Mouse (Mus musculus) intestine, embryonic 14.5 days (tissue): ENCODE results near the gene Saa2. TPM values are rescaled to one million over a fixed set of nuclear protein-coding genes. Genes with fewer than 3 reads are reported as not detected.
"Not testable (repeated sequence)": the region's sequence is repeated elsewhere in the genome, so short reads cannot be mapped to it uniquely, and the experiment has no call there.

Experiments
- ATAC-seq: fragments of 200-750 bp; cut with Nextera tagmentation; replicated peaks from 2 replicates; pipeline ENCODE4 v1.8.0; 2017; ENCODE audit warnings: low read depth, moderate number of reproducible peaks, moderate TSS enrichment, moderate library complexity; ENCODE audit not compliant: low FRiP score, low TSS enrichment
- DNase-seq: peaks from one replicate; pipeline ENCODE4 v3.0.0-alpha.2; 2018; ENCODE audit warnings: low spot score
- H3K27ac ChIP-seq: fragments of 300-500 bp; sonication (generic); 2 replicates; pipeline ENCODE4 v1.5.1; 2014; ENCODE audit warnings: low read depth, mild to moderate bottlenecking, control low read depth
- H3K27me3 ChIP-seq: fragments of 300-500 bp; sonication (generic); replicated peaks from 2 replicates; pipeline ENCODE4 v1.6.1; 2014; ENCODE audit warnings: low read length, control low read depth; ENCODE audit not compliant: control insufficient read depth, insufficient read depth
- H3K36me3 ChIP-seq: fragments of 300-500 bp; sonication (generic); 2 replicates; pipeline ENCODE4 v1.6.1; 2014; ENCODE audit warnings: low read length, control low read depth; ENCODE audit not compliant: control insufficient read depth, insufficient read depth
- H3K4me1 ChIP-seq: fragments of 300-500 bp; sonication (generic); replicated peaks from 2 replicates; pipeline ENCODE4 v1.6.1; 2014; ENCODE audit warnings: low read length, control low read depth, mixed read lengths; ENCODE audit not compliant: control insufficient read depth, insufficient read depth
- H3K4me2 ChIP-seq: fragments of 300-500 bp; sonication (generic); 2 replicates; pipeline ENCODE4 v1.6.1; 2014; ENCODE audit warnings: low read length
- H3K4me3 ChIP-seq: fragments of 300-500 bp; sonication (generic); 2 replicates; pipeline ENCODE4 v1.5.1; 2014; ENCODE audit warnings: low read depth, low read length, control low read depth, mixed read lengths
- H3K9ac ChIP-seq: fragments of 300-500 bp; sonication (generic); 2 replicates; pipeline ENCODE4 v1.6.1; 2014; ENCODE audit warnings: mild to moderate bottlenecking, low read length
- H3K9me3 ChIP-seq: fragments of 300-500 bp; sonication (generic); 2 replicates; pipeline ENCODE4 v1.6.1; 2016; ENCODE audit warnings: low read length, control low read depth; ENCODE audit not compliant: control insufficient read depth
- WGBS: fragments of 180-500 bp; shearing (Covaris S2); extraction: QIAGEN DNeasy Blood & Tissue Kit; methylation state at CpG from one replicate; pipeline ENCODE4 v1.1.7; 2014; 5-methylcytosine and 5-hydroxymethylcytosine counted together
- polyA plus RNA-seq: library from polyadenylated mRNA; unstranded; fragments of >200 nt; fragmentation: Nextera tagmentation; extraction: Ambion mirVana; gene quantifications from 2 replicates; pipeline ENCODE4 v1.2.1, GENCODE M21; 2014

Saa2 gene
- polyA plus RNA-seq, 1 experiment from 2014 or later: 0.45 TPM

- no peaks in the 10 kb centered on the region for H3K9me3 ChIP-seq
- H3K36me3 ChIP-seq: no peaks in the 10 kb centered on the region
- no peak overlapping the region for H3K9ac ChIP-seq
- no peak for ATAC-seq
- 0 out of 2 replicates have a peak, but pooled peaks cover 3% of the 10 kb centered on the region for H3K27me3 ChIP-seq
- H3K27ac ChIP-seq: no peak overlapping the region
- no peak overlapping the region for H3K4me2 ChIP-seq
- no peak for DNase-seq
- no peaks in the 10 kb centered on the region for H3K4me1 ChIP-seq
- 93% methylated on average over 6 of the region's 6 CpGs for WGBS
- H3K4me3 ChIP-seq: no peak overlapping the region
These were observed 28.2 kb upstream of the Saa2 start for GRCm38 (mm10) chr7:46723354-46723753.

GRCm38 (mm10) chr7:46723849-46724248 lies 27.7 kb upstream of the Saa2 start:
- no peak overlapping the region for H3K4me2 ChIP-seq
- 71% methylated on average over 3 of the region's 3 CpGs for WGBS
- ATAC-seq (no peak), DNase-seq (no peak)
- no peaks in the 10 kb centered on the region for H3K4me1 ChIP-seq
- H3K36me3 ChIP-seq: no peaks in the 10 kb centered on the region
- H3K27me3 ChIP-seq: 0 out of 2 replicates have a peak, but pooled peaks cover 3% of the 10 kb centered on the region
- no peak overlapping the region for H3K27ac ChIP-seq
- H3K4me3 ChIP-seq: no peak overlapping the region
- no peaks in the 10 kb centered on the region for H3K9me3 ChIP-seq
- no peak overlapping the region for H3K9ac ChIP-seq

GRCm38 (mm10) chr7:46724396-46724795 lies 27.2 kb upstream of the Saa2 start:
- no peak overlapping the region for H3K27ac ChIP-seq
- DNase-seq: no peak
- no peaks in the 10 kb centered on the region for H3K36me3 ChIP-seq
- no peaks in the 10 kb centered on the region for H3K9me3 ChIP-seq
- H3K4me2 ChIP-seq: no peak overlapping the region
- ATAC-seq: no peak
- H3K4me1 ChIP-seq: no peaks in the 10 kb centered on the region
- 75% methylated on average over 5 of the region's 5 CpGs for WGBS
- H3K27me3 ChIP-seq: 0 out of 2 replicates have a peak, but pooled peaks cover 3% of the 10 kb centered on the region
- no peak overlapping the region for H3K9ac ChIP-seq
- no peak overlapping the region for H3K4me3 ChIP-seq

- Histone ChIP-seq H3K4me2 (no peak overlapping the region), H3K4me3 (no peak overlapping the region), H3K4me1 (no peaks in the 10 kb centered on the region), H3K27me3 (no peaks in the 10 kb centered on the region), H3K36me3 (no peaks in the 10 kb centered on the region), H3K9ac (no peak overlapping the region), H3K9me3 (no peaks in the 10 kb centered on the region), H3K27ac (no peak overlapping the region)
- no peak for ATAC-seq
- whole genome bisulfite sequencing: 63% methylated on average over 1 of the region's 1 CpGs
- no peak for DNase-seq
These were observed 24.0 kb upstream of the Saa2 start for GRCm38 (mm10) chr7:46727584-46727983.

GRCm38 (mm10) chr7:46732458-46732857 lies 19.1 kb upstream of the Saa2 start, which contains the start of gene Saa4:
TSS of gene Saa4 (minus strand) at chr7:46732603.
- H3K4me3 ChIP-seq: no peak within 1 kb of the TSS
- no peaks in the 10 kb centered on the region for H3K9me3 ChIP-seq
- no peak for DNase-seq
- H3K27ac ChIP-seq: no peak within 1 kb of the TSS
- no peaks in the 10 kb centered on the region for H3K36me3 ChIP-seq
- no peaks in the 10 kb centered on the region for H3K4me1 ChIP-seq
- no peaks in the 10 kb centered on the region for H3K27me3 ChIP-seq
- ATAC-seq: no peak
- 81% methylated on average over 4 of the region's 4 CpGs for WGBS
- no peak within 1 kb of the TSS for H3K9ac ChIP-seq
- H3K4me2 ChIP-seq: no peak within 1 kb of the TSS

GRCm38 (mm10) chr7:46734983-46735382 lies 16.6 kb upstream of the Saa2 start:
- Histone ChIP-seq H3K9ac (no peak overlapping the region), H3K27me3 (no peaks in the 10 kb centered on the region), H3K27ac (no peak overlapping the region), H3K4me2 (no peak overlapping the region), H3K4me3 (no peak overlapping the region), H3K36me3 (no peaks in the 10 kb centered on the region), H3K4me1 (no peaks in the 10 kb centered on the region), H3K9me3 (no peaks in the 10 kb centered on the region)
- 74% methylated on average over 2 of the region's 2 CpGs for WGBS
- no peak for ATAC-seq
- no peak for DNase-seq

- Histone ChIP-seq H3K36me3 (no peaks in the 10 kb centered on the region), H3K4me3 (no peak overlapping the region), H3K27me3 (no peaks in the 10 kb centered on the region), H3K4me2 (no peak overlapping the region), H3K4me1 (no peaks in the 10 kb centered on the region), H3K27ac (no peak overlapping the region), H3K9me3 (no peaks in the 10 kb centered on the region), H3K9ac (no peak overlapping the region)
- no peak for ATAC-seq
- 82% methylated on average over 12 of the region's 12 CpGs for whole genome bisulfite sequencing
- no peak for DNase-seq
These were observed 12.8 kb upstream of the Saa2 start for GRCm38 (mm10) chr7:46738561-46739460.

GRCm38 (mm10) chr7:46740041-46740440 lies 11.5 kb upstream of the Saa2 start:
- ATAC-seq, H3K27ac ChIP-seq, H3K27me3 ChIP-seq, H3K4me3 ChIP-seq, H3K9me3 ChIP-seq, H3K4me2 ChIP-seq, DNase-seq, H3K36me3 ChIP-seq, H3K4me1 ChIP-seq, H3K9ac ChIP-seq: not testable (repeated sequence)
- WGBS: 85% methylated on average over 5 of the region's 5 CpGs

GRCm38 (mm10) chr7:46742880-46743279 lies 8.7 kb upstream of the Saa2 start, which contains the start of gene Saa1:
TSS of gene Saa1 (minus strand) at chr7:46742980.
- not testable (repeated sequence) for H3K4me3 ChIP-seq, H3K9ac ChIP-seq, H3K4me2 ChIP-seq, H3K9me3 ChIP-seq, ATAC-seq, H3K27ac ChIP-seq, H3K36me3 ChIP-seq, H3K4me1 ChIP-seq, DNase-seq, H3K27me3 ChIP-seq
- 49% methylated on average over 3 of the region's 3 CpGs for WGBS
